Mouse (Mus musculus) olfactory bulb, adult 2 months (tissue): Measurements from ENCODE around the gene Zfp773. TPM values are rescaled to one million over a fixed set of nuclear protein-coding genes. Genes with fewer than 3 reads are reported as not detected.

Source experiments
- H3K27ac ChIP-seq: fragments of 200-500 bp; 2 replicates; pipeline ENCODE4 v1.5.1; 2012; ENCODE audit warnings: low read depth, low read length; ENCODE audit not compliant: insufficient read depth
- H3K4me1 ChIP-seq: fragments of 200-500 bp; 2 replicates; pipeline ENCODE4 v1.6.1; 2012; ENCODE audit warnings: low read length; ENCODE audit not compliant: control insufficient read depth, insufficient read depth
- H3K4me3 ChIP-seq: fragments of 200-500 bp; 2 replicates; pipeline ENCODE4 v1.5.1; 2012; ENCODE audit warnings: mild to moderate bottlenecking, low read depth, low read length, moderate library complexity; ENCODE audit not compliant: insufficient read depth
- CTCF ChIP-seq: fragments of 200-500 bp; IDR thresholded peaks from 2 replicates; pipeline ENCODE4 v1.5.1; 2012; ENCODE audit warnings: low read depth, mild to moderate bottlenecking, low read length, moderate library complexity; ENCODE audit not compliant: insufficient read depth
- POLR2A ChIP-seq: fragments of 200-500 bp; IDR thresholded peaks from 2 replicates; pipeline ENCODE4 v1.6.1; 2012; ENCODE audit warnings: mild to moderate bottlenecking, low read depth, low read length, moderate library complexity; ENCODE audit not compliant: insufficient read depth
- WGBS: fragments of 180-500 bp; shearing (Covaris S2); methylation state at CpG from one replicate; pipeline ENCODE4 v1.1.7; 2018; 5-methylcytosine and 5-hydroxymethylcytosine counted together
- polyA plus RNA-seq: library from polyadenylated mRNA; stranded (reverse); fragments of >200 nt; gene quantifications from 2 replicates; pipeline ENCODE4 v1.2.4, GENCODE M21; 2012; ENCODE audit warnings: low replicate concordance; ENCODE audit not compliant: missing spikeins, insufficient read depth, insufficient read length

The Zfp773 gene
- polyA plus RNA-seq, 1 experiment: not detected

GRCm38 (mm10) chr7:7118441-7118840, 18.1 kb downstream of the Zfp773 start:
- Histone ChIP-seq H3K4me3 (no peak overlapping the region), H3K4me1 (no peaks in the 10 kb centered on the region), H3K27ac (no peak overlapping the region)
- TF ChIP-seq CTCF (no peak), POLR2A (no peak)
- WGBS: 64% methylated on average over 2 of the region's 2 CpGs

GRCm38 (mm10) chr7:7108501-7108900, 28.1 kb downstream of the Zfp773 start:
- TF ChIP-seq CTCF (no peak), POLR2A (no peak)
- 95% methylated on average over 7 of the region's 7 CpGs for WGBS
- no peaks in the 10 kb centered on the region for H3K4me1 ChIP-seq
- H3K4me3 ChIP-seq: no peak overlapping the region
- no peak overlapping the region for H3K27ac ChIP-seq

Other genes starting within 250 kb of the Zfp773 start
- not detected in 2 replicates for gene Aurkc, start 141.5 kb downstream of the Zfp773 start, polyA plus RNA-seq
- gene Zfp954, start 15.3 kb downstream of the Zfp773 start, polyA plus RNA-seq: not detected in 2 replicates
- gene Zfp418, start 34.6 kb upstream of the Zfp773 start, polyA plus RNA-seq: not detected in 2 replicates
- not detected in 2 replicates for gene Zfp772, start 73.2 kb upstream of the Zfp773 start, polyA plus RNA-seq
- not detected in 2 replicates for gene Vmn2r29, start 110.6 kb upstream of the Zfp773 start, polyA plus RNA-seq
- gene Gm45844, start 141.5 kb upstream of the Zfp773 start, polyA plus RNA-seq: not detected in 2 replicates
- gene Clcn4, start 164.1 kb upstream of the Zfp773 start, polyA plus RNA-seq: not detected in 2 replicates
- gene Vmn2r30, start 200.9 kb upstream of the Zfp773 start, polyA plus RNA-seq: not detected in 2 replicates
- not detected in 2 replicates for gene Gm45783, start 237.8 kb upstream of the Zfp773 start, polyA plus RNA-seq